Mouse (Mus musculus) MEL (cell line): ENCODE data around the gene Acot4.
"Not testable (repeated sequence)": the region's sequence is repeated elsewhere in the genome, so short reads cannot be mapped to it uniquely, and the experiment has no call there.

Experiments used
- MAFK ChIP-seq: IDR thresholded peaks from 2 replicates; pipeline ENCODE4 v1.6.1; 2011; ENCODE audit warnings: low read depth, mild to moderate bottlenecking, low read length, improper control_type of control experiment, borderline replicate concordance
- SIN3A ChIP-seq: IDR thresholded peaks from 2 replicates; pipeline ENCODE4 v1.6.1; 2012; ENCODE audit warnings: low read length, improper control_type of control experiment, inconsistent platforms

DNA sequence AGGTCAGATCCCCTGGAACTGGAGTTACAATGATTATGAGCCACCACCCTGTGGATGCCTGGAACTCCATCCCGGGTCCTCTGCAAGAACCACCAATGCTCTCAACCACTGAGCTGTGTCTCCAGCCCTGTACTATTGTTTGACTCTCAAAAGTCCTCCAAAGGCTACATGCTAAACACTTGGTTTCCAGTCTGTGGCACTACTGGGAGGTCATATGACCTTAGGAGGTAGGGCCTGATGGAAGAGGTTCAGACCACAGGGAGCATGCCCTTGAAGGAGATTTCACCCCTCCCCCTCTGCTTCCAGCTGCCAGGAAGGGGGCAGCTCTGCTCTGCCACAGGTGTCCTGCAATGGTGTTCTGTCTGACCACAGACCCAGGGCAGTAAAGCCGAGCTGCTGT lies 4.9 kb upstream of the Acot4 start:
- TF ChIP-seq SIN3A, MAFK: not testable (repeated sequence)
